Mouse (Mus musculus) neural tube, embryonic 11.5 days (tissue): ENCODE data around the gene Etl4. TPM values are rescaled to one million over a fixed set of nuclear protein-coding genes. Genes with fewer than 3 reads are reported as not detected.

Experiments
- ATAC-seq: fragments of 200-750 bp; cut with Nextera tagmentation; 2 replicates; pipeline ENCODE4 v1.8.0; 2017; ENCODE audit warnings: moderate number of reproducible peaks, mild to moderate bottlenecking, moderate TSS enrichment, moderate library complexity; ENCODE audit not compliant: insufficient read depth, low FRiP score, low TSS enrichment
- DNase-seq: peaks from one replicate; pipeline ENCODE4 v3.0.0-alpha.2; 2015; ENCODE audit warnings: low spot score
- H3K27ac ChIP-seq: fragments of 300-500 bp; sonication (generic); 2 replicates; pipeline ENCODE4 v1.5.1; 2014; ENCODE audit warnings: low read depth, mild to moderate bottlenecking, low read length
- H3K27me3 ChIP-seq: fragments of 300-500 bp; sonication (generic); 2 replicates; pipeline ENCODE4 v1.6.1; 2014; ENCODE audit warnings: mild to moderate bottlenecking, low read length, mixed read lengths; ENCODE audit not compliant: control insufficient read depth, insufficient read depth
- H3K36me3 ChIP-seq: fragments of 300-500 bp; sonication (generic); 2 replicates; pipeline ENCODE4 v1.6.1; 2014; ENCODE audit warnings: mild to moderate bottlenecking, low read length, moderate library complexity, mixed read lengths; ENCODE audit not compliant: control insufficient read depth, insufficient read depth
- H3K4me1 ChIP-seq: fragments of 300-500 bp; sonication (generic); 2 replicates; pipeline ENCODE4 v1.6.1; 2014; ENCODE audit warnings: low read length, mixed read lengths; ENCODE audit not compliant: control insufficient read depth, insufficient read depth
- H3K4me2 ChIP-seq: fragments of 300-500 bp; sonication (generic); 2 replicates; pipeline ENCODE4 v1.6.1; 2014; ENCODE audit warnings: low read depth, mild to moderate bottlenecking, moderate library complexity
- H3K4me3 ChIP-seq: fragments of 300-500 bp; sonication (generic); 2 replicates; pipeline ENCODE4 v1.5.1; 2014; ENCODE audit warnings: low read depth, low read length
- H3K9ac ChIP-seq: fragments of 300-500 bp; sonication (generic); 2 replicates; pipeline ENCODE4 v1.6.1; 2014; ENCODE audit warnings: mild to moderate bottlenecking, low read length
- H3K9me3 ChIP-seq: fragments of 300-500 bp; sonication (generic); 2 replicates; pipeline ENCODE4 v1.6.1; 2016; ENCODE audit warnings: low read length; ENCODE audit not compliant: control insufficient read depth
- WGBS: fragments of 180-500 bp; shearing (Covaris S2); extraction: QIAGEN DNeasy Blood & Tissue Kit; methylation state at CpG from one replicate; pipeline ENCODE4 v1.1.7; 2014; 5-methylcytosine and 5-hydroxymethylcytosine counted together
- polyA plus RNA-seq: library from polyadenylated mRNA; unstranded; fragments of >200 nt; fragmentation: Nextera tagmentation; extraction: Ambion mirVana; gene quantifications from 2 replicates; pipeline ENCODE4 v1.2.1, GENCODE M21; 2014

Gene Etl4
- polyA plus RNA-seq, 1 experiment from 2014 or later: 19.9 TPM

DNA sequence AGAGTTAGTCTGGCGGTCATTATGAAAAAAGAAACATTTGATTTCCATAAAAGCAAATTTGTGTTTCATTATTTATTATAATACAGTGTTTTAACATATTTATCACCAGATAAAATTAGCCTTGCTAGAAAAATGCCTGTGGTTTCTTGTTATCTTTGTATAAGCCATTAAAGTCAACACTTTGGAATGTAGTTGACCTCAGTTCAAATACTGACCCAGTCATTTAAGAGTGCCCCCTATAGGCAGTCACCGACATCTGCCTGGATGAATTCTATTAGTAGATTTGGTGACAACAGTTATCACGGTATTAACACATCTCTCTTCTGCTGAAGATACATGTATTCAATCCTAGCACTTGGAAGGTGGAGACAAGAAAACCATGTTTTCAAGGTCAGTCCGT, 536.6 kb downstream of the Etl4 start:
- H3K9ac ChIP-seq: no peak overlapping the region
- ATAC-seq: no peak
- H3K27me3 ChIP-seq: no peaks in the 10 kb centered on the region
- DNase-seq: no peak
- no peak overlapping the region for H3K27ac ChIP-seq
- H3K4me1 ChIP-seq: no peaks in the 10 kb centered on the region
- no peaks in the 10 kb centered on the region for H3K9me3 ChIP-seq
- H3K4me3 ChIP-seq: no peak overlapping the region
- H3K4me2 ChIP-seq: no peak overlapping the region
- H3K36me3 ChIP-seq: no peaks in the 10 kb centered on the region
- 82% methylated on average over 4 of the region's 4 CpGs for WGBS

DNA sequence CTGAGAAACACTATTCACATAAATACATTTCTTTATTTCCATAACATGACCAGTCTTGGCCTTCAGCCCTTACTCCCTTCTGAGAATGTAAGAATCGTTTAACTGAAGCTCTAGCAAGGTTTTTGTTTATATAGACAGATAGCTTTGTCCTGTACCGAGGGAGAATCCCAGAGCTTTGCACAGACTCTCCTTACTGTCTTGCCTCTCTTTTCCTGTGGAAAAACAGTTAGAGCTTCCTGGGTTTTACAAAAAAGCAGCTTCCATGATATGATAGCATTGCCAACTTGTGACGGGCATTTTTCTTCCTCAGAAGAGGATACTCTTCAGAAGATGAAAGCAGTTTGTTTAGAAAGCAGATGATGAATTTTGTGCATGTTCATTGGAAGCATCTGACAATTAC, 541.4 kb downstream of the Etl4 start:
- H3K4me1 ChIP-seq: no peaks in the 10 kb centered on the region
- H3K27ac ChIP-seq: no peak overlapping the region
- H3K36me3 ChIP-seq: no peaks in the 10 kb centered on the region
- no peaks in the 10 kb centered on the region for H3K9me3 ChIP-seq
- no peak for ATAC-seq
- no peak overlapping the region for H3K9ac ChIP-seq
- 60% methylated on average over 3 of the region's 3 CpGs for WGBS
- no peak overlapping the region for H3K4me2 ChIP-seq
- no peak for DNase-seq
- no peaks in the 10 kb centered on the region for H3K27me3 ChIP-seq
- no peak overlapping the region for H3K4me3 ChIP-seq

DNA sequence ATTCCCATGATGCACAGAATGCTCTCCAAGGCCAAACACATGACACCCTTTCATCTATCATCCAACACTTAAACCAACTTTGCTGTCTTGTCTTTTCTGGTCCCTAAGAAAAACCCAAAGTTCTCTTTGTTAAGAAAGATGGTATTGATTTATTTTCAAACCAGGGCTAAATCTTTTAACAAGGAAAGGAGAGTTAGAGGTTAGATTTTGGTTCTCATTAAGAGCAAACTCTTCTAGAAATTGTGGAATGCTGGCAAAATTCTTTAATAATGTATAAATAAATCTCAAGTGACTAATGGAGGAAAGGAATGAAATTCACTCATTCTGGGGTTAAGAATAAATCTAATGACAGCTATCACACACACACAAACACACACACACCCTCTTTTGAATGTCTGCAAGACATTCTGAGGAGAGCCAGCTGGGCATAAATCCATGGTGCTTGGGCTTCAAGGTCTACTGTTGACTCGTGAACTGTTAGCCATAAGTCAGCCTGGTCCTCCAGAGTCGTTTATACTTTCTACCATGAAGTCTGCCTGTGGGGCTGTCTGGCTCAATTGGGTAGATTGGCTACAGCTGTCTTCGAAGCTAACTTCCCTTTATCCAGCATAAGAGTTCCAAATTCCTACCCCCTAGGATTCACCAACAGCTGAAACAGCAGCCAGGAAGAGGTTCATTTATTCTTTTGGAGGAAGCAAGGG, 544.1 kb downstream of the Etl4 start:
- no peak for ATAC-seq
- no peaks in the 10 kb centered on the region for H3K4me1 ChIP-seq
- no peak overlapping the region for H3K27ac ChIP-seq
- H3K9me3 ChIP-seq: no peaks in the 10 kb centered on the region
- no peaks in the 10 kb centered on the region for H3K36me3 ChIP-seq
- DNase-seq: no peak
- H3K27me3 ChIP-seq: no peaks in the 10 kb centered on the region
- H3K4me3 ChIP-seq: no peak overlapping the region
- H3K4me2 ChIP-seq: no peak overlapping the region
- H3K9ac ChIP-seq: no peak overlapping the region
- WGBS: 56% methylated on average over 3 of the region's 3 CpGs

DNA sequence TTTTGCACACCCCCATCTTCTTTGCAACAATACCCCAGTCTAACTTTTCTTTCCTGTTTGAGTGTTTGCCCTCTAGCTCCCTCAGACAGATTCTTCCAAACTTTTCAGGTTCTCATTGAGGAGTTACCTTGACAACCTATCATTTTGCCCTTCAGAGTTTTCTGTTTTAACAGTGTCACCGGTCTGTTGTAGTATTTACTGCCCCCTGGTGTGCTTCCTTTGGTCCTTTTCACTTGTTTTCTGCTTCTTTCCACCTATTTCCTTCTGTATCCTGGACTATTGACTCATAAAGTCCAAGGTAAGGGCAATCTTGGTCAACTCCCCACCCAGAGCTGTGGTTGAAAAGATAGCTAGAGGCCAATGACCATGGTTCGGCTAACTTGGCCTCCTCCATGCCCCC, 569.6 kb downstream of the Etl4 start:
- no peak overlapping the region for H3K4me3 ChIP-seq
- H3K9me3 ChIP-seq: no peaks in the 10 kb centered on the region
- WGBS: 64% methylated on average over 2 of the region's 2 CpGs
- no peaks in the 10 kb centered on the region for H3K4me1 ChIP-seq
- H3K4me2 ChIP-seq: no peak overlapping the region
- no peak for ATAC-seq
- H3K27ac ChIP-seq: no peak overlapping the region
- H3K36me3 ChIP-seq: no peaks in the 10 kb centered on the region
- DNase-seq: no peak
- H3K9ac ChIP-seq: no peak overlapping the region
- H3K27me3 ChIP-seq: no peaks in the 10 kb centered on the region

DNA sequence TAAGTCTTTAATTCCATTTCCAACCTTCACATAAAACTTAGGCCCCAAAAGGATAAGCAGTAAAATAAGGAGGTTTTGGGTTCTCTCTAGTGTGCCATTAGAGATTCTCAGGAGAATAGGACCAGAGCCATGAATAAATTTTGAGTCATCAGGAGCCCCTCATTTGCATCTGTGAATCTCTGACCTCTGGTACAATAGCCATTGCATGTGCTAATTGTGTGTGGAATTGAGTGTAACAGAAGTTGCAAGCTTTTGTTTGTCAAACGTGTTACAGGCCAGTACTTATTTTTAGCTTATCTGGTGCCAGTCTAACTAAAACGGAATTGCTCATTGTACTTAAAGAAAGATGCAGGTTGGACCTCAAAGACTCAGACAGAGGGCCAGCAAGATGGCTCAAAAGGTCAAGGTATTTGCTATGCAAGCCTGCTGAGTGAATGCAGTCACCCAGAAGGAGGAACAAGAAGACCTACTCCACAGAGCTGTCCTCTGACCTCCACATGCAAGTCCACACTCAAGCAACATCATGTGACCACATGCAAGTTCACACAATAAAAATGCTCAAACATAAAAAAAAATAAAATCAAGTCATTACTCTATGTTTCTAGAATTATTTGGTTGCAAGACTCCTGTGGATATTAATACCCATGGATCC, 576.7 kb downstream of the Etl4 start:
- Histone ChIP-seq H3K9ac (no peak overlapping the region), H3K4me2 (no peak overlapping the region), H3K36me3 (no peaks in the 10 kb centered on the region), H3K4me3 (no peak overlapping the region), H3K27ac (no peak overlapping the region), H3K27me3 (no peaks in the 10 kb centered on the region), H3K9me3 (no peaks in the 10 kb centered on the region), H3K4me1 (no peaks in the 10 kb centered on the region; the same call in 1 of the 2 replicates)
- no peak for DNase-seq
- ATAC-seq: no peak
- WGBS: 31% methylated on average over 2 of the region's 2 CpGs

DNA sequence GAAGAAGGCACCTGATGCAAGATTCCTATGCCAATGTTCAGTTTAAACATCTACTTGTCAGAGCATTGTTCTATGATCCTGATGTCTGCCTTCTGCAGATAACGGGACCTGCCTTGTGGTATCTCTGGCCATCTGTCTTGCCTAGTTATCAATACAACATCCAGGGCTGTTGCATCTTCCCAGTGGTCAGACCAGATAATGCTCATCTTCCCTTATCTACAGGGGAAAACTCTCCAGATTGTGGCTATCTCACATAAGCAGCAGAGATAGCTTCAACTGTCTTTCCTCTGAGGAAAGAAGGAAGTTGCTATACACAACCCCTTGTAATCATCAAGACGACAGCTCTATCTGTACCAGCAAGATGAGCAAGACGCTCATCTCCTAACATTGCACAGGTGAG, 579.5 kb downstream of the Etl4 start:
- ATAC-seq: no peak
- 92% methylated on average over 3 of the region's 3 CpGs for WGBS
- no peak overlapping the region for H3K27ac ChIP-seq

DNA sequence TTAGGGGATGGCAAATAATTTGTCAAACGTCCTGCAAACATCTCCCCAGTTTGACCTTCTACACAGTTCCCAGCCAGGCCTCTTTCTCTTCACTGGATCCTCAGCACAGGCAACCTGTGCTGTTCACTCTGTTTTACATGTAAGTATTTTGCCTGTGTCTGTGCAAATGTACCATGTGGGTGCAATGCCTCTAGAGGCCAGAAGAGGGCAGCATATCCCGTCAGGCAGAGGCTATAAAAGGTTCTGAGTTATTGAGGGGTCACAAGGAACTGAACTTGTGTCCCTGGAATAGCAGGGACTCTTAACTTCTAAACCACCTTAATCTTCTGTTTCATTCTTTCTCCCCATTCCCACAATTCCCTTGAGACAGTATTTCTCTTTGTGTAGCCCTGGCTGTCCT, 582.5 kb downstream of the Etl4 start:
- H3K27ac ChIP-seq: no peak overlapping the region
- H3K27me3 ChIP-seq: no peaks in the 10 kb centered on the region
- H3K4me1 ChIP-seq: no peaks in the 10 kb centered on the region
- no peak overlapping the region for H3K4me2 ChIP-seq
- no peak for ATAC-seq
- H3K9ac ChIP-seq: no peak overlapping the region
- DNase-seq: no peak
- WGBS: 60% methylated on average over 2 of the region's 2 CpGs
- no peak overlapping the region for H3K4me3 ChIP-seq
- H3K36me3 ChIP-seq: no peaks in the 10 kb centered on the region
- no peaks in the 10 kb centered on the region for H3K9me3 ChIP-seq

More for the DNA sequence above, 579.5 kb downstream of the Etl4 start:
- Histone ChIP-seq H3K36me3 (no peaks in the 10 kb centered on the region), H3K4me1 (no peaks in the 10 kb centered on the region; the same call in 1 of the 2 replicates), H3K9ac (no peak overlapping the region), H3K4me3 (no peak overlapping the region), H3K9me3 (no peaks in the 10 kb centered on the region), H3K4me2 (no peak overlapping the region), H3K27me3 (no peaks in the 10 kb centered on the region)
- no peak for DNase-seq

DNA sequence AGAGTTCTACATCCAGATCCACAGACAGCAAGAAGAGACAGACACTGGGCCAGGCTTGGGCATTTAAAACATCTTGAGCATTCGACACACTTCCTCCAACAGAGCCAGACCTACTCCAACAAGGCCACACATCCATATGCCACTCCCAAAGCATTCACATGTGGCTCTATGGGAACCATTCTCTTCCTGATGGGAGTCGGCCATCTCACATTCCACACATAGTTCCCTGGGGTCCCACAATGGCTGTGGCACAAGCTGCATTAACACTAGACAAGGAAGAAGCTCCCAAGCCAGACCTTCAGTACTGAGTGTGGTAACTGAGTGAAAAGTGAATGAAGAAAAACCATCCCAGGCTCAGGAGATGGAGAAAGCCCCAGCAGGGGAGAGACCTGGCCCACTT, 584.2 kb downstream of the Etl4 start:
- H3K4me2 ChIP-seq: no peak overlapping the region
- DNase-seq (no peak), ATAC-seq (no peak)
- no peaks in the 10 kb centered on the region for H3K36me3 ChIP-seq
- H3K9me3 ChIP-seq: no peaks in the 10 kb centered on the region
- H3K4me1 ChIP-seq: no peaks in the 10 kb centered on the region
- H3K9ac ChIP-seq: no peak overlapping the region
- H3K27me3 ChIP-seq: no peaks in the 10 kb centered on the region
- no peak overlapping the region for H3K4me3 ChIP-seq
- H3K27ac ChIP-seq: no peak overlapping the region
- WGBS: 84% methylated on average over 2 of the region's 2 CpGs

DNA sequence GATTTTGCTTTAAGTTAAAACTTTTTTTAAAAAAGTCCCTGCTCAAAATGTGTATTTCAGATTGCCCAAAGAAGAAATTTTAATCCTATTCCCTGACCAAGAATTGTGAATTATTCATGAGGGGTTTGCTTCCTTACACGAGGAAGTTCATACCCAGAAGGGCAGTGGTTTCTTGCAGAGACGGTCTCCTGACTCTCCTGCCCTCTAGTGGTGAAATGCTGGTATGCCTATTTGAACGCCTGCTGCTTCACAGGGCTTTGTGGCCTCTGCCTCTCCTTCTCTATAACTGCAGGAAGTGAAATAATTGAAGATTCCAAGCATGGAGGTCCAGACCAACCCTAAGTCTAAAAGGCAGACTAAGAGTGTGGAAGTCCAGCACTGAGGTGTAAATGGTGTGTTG, 585.1 kb downstream of the Etl4 start:
- no peaks in the 10 kb centered on the region for H3K9me3 ChIP-seq
- H3K4me3 ChIP-seq: no peak overlapping the region
- 18% methylated on average over 3 of the region's 3 CpGs for WGBS
- no peaks in the 10 kb centered on the region for H3K36me3 ChIP-seq
- H3K4me2 ChIP-seq: no peak overlapping the region
- no peak overlapping the region for H3K9ac ChIP-seq
- peak; percentile 45; the same call in 1 of the 2 replicates for ATAC-seq
- peak; percentile 57 for DNase-seq
- H3K4me1 ChIP-seq: no peaks in the 10 kb centered on the region
- H3K27me3 ChIP-seq: no peaks in the 10 kb centered on the region
- no peak overlapping the region for H3K27ac ChIP-seq
